Mouse (Mus musculus) hindbrain, embryonic 16.5 days (tissue): ENCODE measurements around the gene Atp8a2. TPM values are rescaled to one million over a fixed set of nuclear protein-coding genes. Genes with fewer than 3 reads are reported as not detected.
A peak's percentile ranks its signal among the peaks of the same experiment; 100 is the strongest.
"Not testable (repeated sequence)": the region's sequence is repeated elsewhere in the genome, so short reads cannot be mapped to it uniquely, and the experiment has no call there.

Experiments used
- ATAC-seq: fragments of 200-750 bp; cut with Nextera tagmentation; 2 replicates; pipeline ENCODE4 v1.8.0; 2017; ENCODE audit warnings: moderate TSS enrichment, moderate library complexity
- H3K27ac ChIP-seq: fragments of 300-500 bp; sonication (generic); 2 replicates; pipeline ENCODE4 v1.5.1; 2014; ENCODE audit warnings: low read depth, mild to moderate bottlenecking, control low read depth, low read length, moderate library complexity
- H3K27me3 ChIP-seq: fragments of 300-500 bp; sonication (generic); replicated peaks from 2 replicates; pipeline ENCODE4 v1.6.1; 2014; ENCODE audit warnings: low read length; ENCODE audit not compliant: control insufficient read depth, insufficient read depth
- H3K36me3 ChIP-seq: fragments of 300-500 bp; sonication (generic); 2 replicates; pipeline ENCODE4 v1.6.1; 2014; ENCODE audit warnings: mild to moderate bottlenecking, low read length, moderate library complexity, mixed read lengths; ENCODE audit not compliant: control insufficient read depth, insufficient read depth
- H3K4me1 ChIP-seq: fragments of 300-500 bp; sonication (generic); 2 replicates; pipeline ENCODE4 v1.6.1; 2014; ENCODE audit warnings: low read depth, low read length; ENCODE audit not compliant: control insufficient read depth, insufficient read depth
- H3K4me2 ChIP-seq: fragments of 300-500 bp; sonication (generic); 2 replicates; pipeline ENCODE4 v1.6.1; 2014; ENCODE audit warnings: mild to moderate bottlenecking, low read length, control low read depth, moderate library complexity
- H3K4me3 ChIP-seq: fragments of 300-500 bp; sonication (generic); 2 replicates; pipeline ENCODE4 v1.5.1; 2014; ENCODE audit warnings: mild to moderate bottlenecking, low read length, control low read depth, moderate library complexity
- H3K9ac ChIP-seq: fragments of 300-500 bp; sonication (generic); 2 replicates; pipeline ENCODE4 v1.6.1; 2014; ENCODE audit warnings: low read depth, mild to moderate bottlenecking, control low read depth, low read length, moderate library complexity
- H3K9me3 ChIP-seq: fragments of 300-500 bp; sonication (generic); 2 replicates; pipeline ENCODE4 v1.6.1; 2014; ENCODE audit warnings: mild to moderate bottlenecking, low read length, moderate library complexity; ENCODE audit not compliant: control insufficient read depth
- WGBS: fragments of 180-500 bp; shearing (Covaris S2); extraction: QIAGEN DNeasy Blood & Tissue Kit; methylation state at CpG from one replicate; pipeline ENCODE4 v1.1.7; 2014; 5-methylcytosine and 5-hydroxymethylcytosine counted together
- polyA plus RNA-seq: library from polyadenylated mRNA; unstranded; fragments of >200 nt; fragmentation: Nextera tagmentation; extraction: Ambion mirVana; gene quantifications from 2 replicates; pipeline ENCODE4 v1.2.1, GENCODE M21; 2015

Atp8a2 gene
- polyA plus RNA-seq, 1 experiment from 2014 or later = 44.2 TPM

- no peaks in the 10 kb centered on the region for H3K36me3 ChIP-seq
- ATAC-seq = peak; percentile 87
- peaks cover 5% of the 10 kb centered on the region for H3K4me1 ChIP-seq
- H3K27ac ChIP-seq = 0 out of 2 replicates have a peak overlapping the region, but pooled peaks have one; percentile 32
- H3K4me2 ChIP-seq = no peak overlapping the region
- H3K27me3 ChIP-seq = no peaks in the 10 kb centered on the region; the same call in none of the 2 replicates
- 20% methylated on average over 9 of the region's 9 CpGs for WGBS
- H3K9me3 ChIP-seq = no peaks in the 10 kb centered on the region
- H3K9ac ChIP-seq = no peak overlapping the region
- H3K4me3 ChIP-seq = no peak overlapping the region
These were observed 459.9 kb downstream of the Atp8a2 start for GRCm38 (mm10) chr14:59736861-59737700.

GRCm38 (mm10) chr14:59730043-59730390, 467.0 kb downstream of the Atp8a2 start:
- 38% methylated on average over 3 of the region's 3 CpGs for WGBS
- ATAC-seq = no peak
- Histone ChIP-seq H3K36me3 (no peaks in the 10 kb centered on the region), H3K4me2 (no peak overlapping the region), H3K9ac (no peak overlapping the region), H3K4me1 (no peaks in the 10 kb centered on the region; the same call in 1 of the 2 replicates), H3K9me3 (no peaks in the 10 kb centered on the region), H3K27me3 (peaks cover 4% of the 10 kb centered on the region), H3K27ac (no peak overlapping the region), H3K4me3 (no peak overlapping the region)

DNA sequence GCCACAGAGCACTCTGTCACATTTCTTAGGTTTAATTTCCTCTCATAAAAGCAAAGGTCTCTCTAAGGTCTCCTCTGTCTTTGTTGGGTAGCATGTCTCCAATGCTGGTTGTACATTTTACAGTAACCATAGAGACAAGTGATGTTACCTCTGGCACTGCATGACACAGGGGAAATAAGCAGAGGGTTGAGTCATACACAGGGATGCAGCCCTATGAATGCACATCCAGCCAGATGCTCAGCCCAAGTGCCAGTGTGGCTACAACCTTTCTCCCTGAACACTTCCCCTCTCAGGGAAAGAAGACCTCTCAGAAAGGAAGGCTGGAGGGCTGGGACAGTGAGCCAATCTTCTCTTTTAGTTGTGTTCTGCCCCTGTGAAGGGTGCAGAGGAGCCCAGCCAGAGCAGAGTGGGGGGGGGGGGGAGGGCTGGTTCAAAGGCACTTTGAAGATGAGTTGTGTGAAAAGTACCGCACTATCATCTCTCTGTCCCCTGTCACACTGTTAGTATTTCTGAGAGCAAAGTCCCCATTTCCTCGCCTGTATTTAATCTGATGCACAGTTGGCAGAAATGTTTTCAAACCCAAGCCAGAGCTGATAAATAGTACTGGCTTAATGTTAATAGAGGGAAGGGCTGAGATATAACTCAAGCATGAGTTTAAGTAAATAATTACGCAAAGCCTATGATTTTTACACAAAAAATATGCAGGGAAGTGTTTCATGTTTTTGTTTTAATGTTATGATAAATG, 467.5 kb downstream of the Atp8a2 start:
- no peaks in the 10 kb centered on the region for H3K36me3 ChIP-seq
- H3K4me3 ChIP-seq = no peak overlapping the region
- H3K4me2 ChIP-seq = no peak overlapping the region
- H3K27me3 ChIP-seq = peaks cover 4% of the 10 kb centered on the region
- no peak overlapping the region for H3K9ac ChIP-seq
- no peaks in the 10 kb centered on the region; the same call in 1 of the 2 replicates for H3K4me1 ChIP-seq
- ATAC-seq = no peak
- WGBS = 68% methylated on average over 3 of the region's 3 CpGs
- H3K27ac ChIP-seq = no peak overlapping the region
- H3K9me3 ChIP-seq = no peaks in the 10 kb centered on the region

DNA sequence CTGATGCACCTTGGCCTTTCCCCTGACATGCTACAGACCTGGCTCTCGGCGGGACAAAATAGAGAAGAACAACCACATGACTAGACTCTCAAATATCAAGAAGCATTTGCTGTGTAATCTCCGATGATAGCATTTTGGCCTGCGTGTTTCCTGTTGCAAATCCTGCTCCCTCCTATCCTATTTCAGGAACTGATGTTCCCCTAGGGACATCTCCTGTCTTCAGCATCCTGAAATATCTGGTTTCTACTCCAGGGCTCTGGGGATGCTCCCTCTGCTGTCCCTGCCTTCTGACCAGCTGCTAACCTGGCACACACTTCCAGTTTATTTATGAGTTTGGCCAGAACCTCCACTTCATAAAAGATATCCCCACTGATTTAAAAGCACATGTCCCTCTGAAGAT, 470.0 kb downstream of the Atp8a2 start:
- H3K9ac ChIP-seq = no peak overlapping the region
- no peak overlapping the region for H3K4me3 ChIP-seq
- WGBS = 85% methylated on average over 4 of the region's 4 CpGs
- H3K27ac ChIP-seq = no peak overlapping the region
- no peaks in the 10 kb centered on the region for H3K36me3 ChIP-seq
- H3K9me3 ChIP-seq = no peaks in the 10 kb centered on the region
- H3K4me2 ChIP-seq = no peak overlapping the region
- no peaks in the 10 kb centered on the region; the same call in 1 of the 2 replicates for H3K4me1 ChIP-seq
- peaks cover 4% of the 10 kb centered on the region for H3K27me3 ChIP-seq
- ATAC-seq = no peak

DNA sequence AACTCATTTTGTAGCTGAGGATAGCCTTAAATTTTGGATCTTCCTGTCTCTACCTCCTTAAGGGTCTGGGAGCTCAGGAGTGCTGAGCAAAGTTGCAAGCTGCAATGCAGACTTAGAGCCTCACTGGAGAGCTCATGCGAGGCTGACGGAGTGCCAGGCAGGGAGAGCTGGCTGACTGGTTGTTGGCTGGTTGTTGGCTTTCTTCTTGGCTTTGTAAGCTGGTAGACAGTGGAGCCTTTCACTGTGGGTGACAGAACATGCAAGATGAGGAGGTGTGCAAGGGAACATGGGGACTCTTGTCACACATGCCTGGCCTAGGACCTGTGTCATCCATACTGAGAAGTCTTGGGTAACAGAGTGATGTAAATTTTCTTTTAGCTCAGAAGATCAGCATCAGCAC, 473.8 kb downstream of the Atp8a2 start:
- no peak for ATAC-seq
- H3K36me3 ChIP-seq = no peaks in the 10 kb centered on the region
- no peaks in the 10 kb centered on the region; the same call in 1 of the 2 replicates for H3K4me1 ChIP-seq
- H3K27me3 ChIP-seq = no peaks in the 10 kb centered on the region; the same call in 1 of the 2 replicates
- no peak overlapping the region for H3K4me3 ChIP-seq
- no peak overlapping the region for H3K9ac ChIP-seq
- 82% methylated on average over 2 of the region's 2 CpGs for WGBS
- no peak overlapping the region for H3K4me2 ChIP-seq
- no peaks in the 10 kb centered on the region for H3K9me3 ChIP-seq
- no peak overlapping the region for H3K27ac ChIP-seq

DNA sequence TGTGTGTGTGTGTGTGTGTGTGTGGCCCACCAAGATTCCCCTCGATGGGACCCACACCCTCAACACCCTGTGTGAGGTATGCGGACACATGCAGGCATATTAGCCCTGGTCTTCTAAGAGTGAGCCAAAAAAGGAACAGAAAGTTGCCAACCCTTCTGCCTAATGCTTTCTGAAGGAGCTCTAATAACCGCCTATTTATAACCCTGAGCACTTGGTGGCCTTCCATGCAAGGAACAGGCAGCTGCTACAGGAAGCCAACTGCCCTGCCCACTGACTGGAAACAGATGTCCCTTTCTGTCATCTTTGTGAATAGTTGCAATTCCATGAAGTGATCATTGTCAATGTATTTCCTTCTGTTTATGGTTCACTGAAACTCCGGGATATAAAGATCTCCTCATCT, 475.0 kb downstream of the Atp8a2 start:
- H3K4me1 ChIP-seq = no peaks in the 10 kb centered on the region; the same call in 1 of the 2 replicates
- 68% methylated on average over 4 of the region's 4 CpGs for WGBS
- no peak overlapping the region for H3K9ac ChIP-seq
- ATAC-seq = 0 out of 2 replicates have a peak, but pooled peaks have one; percentile 20
- no peak overlapping the region for H3K4me2 ChIP-seq
- no peaks in the 10 kb centered on the region for H3K9me3 ChIP-seq
- H3K36me3 ChIP-seq = no peaks in the 10 kb centered on the region
- H3K4me3 ChIP-seq = no peak overlapping the region
- no peaks in the 10 kb centered on the region; the same call in 1 of the 2 replicates for H3K27me3 ChIP-seq
- H3K27ac ChIP-seq = no peak overlapping the region

GRCm38 (mm10) chr14:59721356-59721755, 475.6 kb downstream of the Atp8a2 start:
- 81% methylated on average over 3 of the region's 3 CpGs for WGBS
- Histone ChIP-seq H3K9ac (no peak overlapping the region), H3K4me3 (no peak overlapping the region), H3K27ac (no peak overlapping the region), H3K36me3 (no peaks in the 10 kb centered on the region), H3K27me3 (no peaks in the 10 kb centered on the region; the same call in 1 of the 2 replicates), H3K4me2 (no peak overlapping the region), H3K9me3 (no peaks in the 10 kb centered on the region), H3K4me1 (no peaks in the 10 kb centered on the region; the same call in 1 of the 2 replicates)
- no peak for ATAC-seq

- Histone ChIP-seq H3K4me2 (no peak overlapping the region), H3K4me3 (no peak overlapping the region), H3K9ac (no peak overlapping the region), H3K9me3 (no peaks in the 10 kb centered on the region), H3K36me3 (no peaks in the 10 kb centered on the region), H3K27ac (no peak overlapping the region), H3K27me3 (no peaks in the 10 kb centered on the region; the same call in 1 of the 2 replicates), H3K4me1 (peaks cover 6% of the 10 kb centered on the region)
- 90% methylated on average over 4 of the region's 4 CpGs for WGBS
- no peak for ATAC-seq
These were observed 476.6 kb downstream of the Atp8a2 start for GRCm38 (mm10) chr14:59720386-59720785.

- not testable (repeated sequence) for H3K9me3 ChIP-seq, H3K4me1 ChIP-seq, H3K9ac ChIP-seq, H3K4me2 ChIP-seq, H3K27me3 ChIP-seq, H3K36me3 ChIP-seq, H3K4me3 ChIP-seq, H3K27ac ChIP-seq
- 63% methylated on average over 3 of the region's 3 CpGs for WGBS
- peak; percentile 64; the same call in 1 of the 2 replicates for ATAC-seq
These were observed 480.4 kb downstream of the Atp8a2 start for GRCm38 (mm10) chr14:59716443-59717085.
